Mouse (Mus musculus): ENCODE results near the gene Kif18b. TPM values are rescaled to one million over a fixed set of nuclear protein-coding genes. Genes with fewer than 3 reads are reported as not detected.

Kif18b gene
- polyA plus RNA-seq, 1 experiment from 2014 or later: 14.0 TPM

DNA sequence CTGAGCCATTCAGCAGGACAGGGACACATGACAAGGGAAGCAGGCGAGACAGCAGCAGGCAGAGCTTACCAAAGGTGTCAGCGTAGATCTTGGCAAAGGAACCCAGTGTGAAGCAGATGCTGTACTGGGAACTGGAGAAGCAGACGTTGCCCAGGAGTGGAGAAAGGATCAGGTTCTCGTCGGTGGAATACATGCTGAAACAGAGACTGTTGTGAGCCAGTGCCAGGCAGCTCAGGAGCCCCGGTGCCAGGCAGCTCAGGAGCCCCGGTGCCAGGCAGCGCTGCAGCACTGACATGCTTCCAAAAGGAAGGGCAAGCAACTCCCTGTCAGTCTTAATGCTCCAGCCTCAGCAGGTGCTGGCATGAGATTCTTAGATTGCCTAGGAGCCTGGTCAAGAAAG lies 65.0 kb downstream of the Kif18b start:
- peaks cover 100% of the 10 kb centered on the region for H3K36me3 ChIP-seq
- H3K4me2 ChIP-seq: no peak overlapping the region
- WGBS (ENCODE audit: insufficient replicate concordance): 91% methylated on average over 8 of the region's 8 CpGs
- no peak overlapping the region for H3K4me3 ChIP-seq
- ATAC-seq: no peak
- no peaks in the 10 kb centered on the region for H3K4me1 ChIP-seq
- H3K9me3 ChIP-seq (replicated peaks): no peaks in the 10 kb centered on the region
- H3K9ac ChIP-seq: no peak overlapping the region
- no peaks in the 10 kb centered on the region for H3K27me3 ChIP-seq (replicated peaks)
- no peak overlapping the region for H3K27ac ChIP-seq

DNA sequence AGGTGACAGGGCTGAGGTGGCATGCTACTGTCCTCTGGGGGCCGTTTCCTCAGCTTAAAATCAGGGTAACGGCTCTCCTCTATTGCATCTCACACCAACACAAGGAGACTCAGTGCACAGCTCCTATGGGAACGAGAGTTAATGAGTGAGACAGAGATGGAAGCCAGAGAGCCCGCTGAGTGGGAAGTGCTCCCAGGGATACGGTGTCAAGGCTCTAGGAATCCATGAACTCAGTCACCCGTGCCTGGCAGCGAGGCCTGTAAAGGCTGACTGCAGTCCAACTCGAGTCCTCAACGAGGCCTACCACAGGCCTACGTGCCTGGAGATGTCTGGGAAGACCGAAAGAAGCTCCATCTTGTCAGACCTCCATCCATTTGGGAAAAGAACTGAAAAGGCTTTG lies 66.0 kb downstream of the Kif18b start:
- ATAC-seq: no peak
- H3K4me2 ChIP-seq: no peak overlapping the region
- H3K4me1 ChIP-seq: no peaks in the 10 kb centered on the region
- peaks cover 100% of the 10 kb centered on the region for H3K36me3 ChIP-seq
- no peak overlapping the region for H3K9ac ChIP-seq
- no peaks in the 10 kb centered on the region for H3K9me3 ChIP-seq (replicated peaks)
- 90% methylated on average over 11 of the region's 11 CpGs for WGBS (ENCODE audit: insufficient replicate concordance)
- no peak overlapping the region for H3K27ac ChIP-seq
- H3K4me3 ChIP-seq: no peak overlapping the region
- no peaks in the 10 kb centered on the region for H3K27me3 ChIP-seq (replicated peaks)

DNA sequence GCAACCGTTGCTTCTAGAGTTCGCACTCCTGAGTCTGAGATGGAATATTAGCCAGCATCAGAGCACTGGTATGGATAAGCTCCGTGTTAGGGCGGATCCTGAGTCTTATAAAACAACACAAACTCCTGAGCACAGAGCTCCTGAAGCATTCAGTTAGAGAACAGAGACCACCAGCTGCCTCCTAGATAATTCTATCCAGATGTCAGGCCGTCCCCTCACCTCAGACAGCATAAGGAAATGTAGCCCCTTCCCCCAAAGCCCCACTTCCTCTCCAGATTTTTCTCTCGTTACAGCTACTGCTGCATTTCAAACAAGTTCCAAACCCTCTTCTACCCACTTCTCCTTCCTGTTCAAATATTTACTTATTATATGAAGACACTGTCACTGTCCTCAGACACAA lies 69.0 kb downstream of the Kif18b start:
- H3K27ac ChIP-seq: no peak overlapping the region
- H3K4me1 ChIP-seq: no peaks in the 10 kb centered on the region
- no peaks in the 10 kb centered on the region for H3K27me3 ChIP-seq (replicated peaks)
- no peak for ATAC-seq
- no peaks in the 10 kb centered on the region for H3K9me3 ChIP-seq (replicated peaks)
- peaks cover 100% of the 10 kb centered on the region for H3K36me3 ChIP-seq
- no peak overlapping the region for H3K9ac ChIP-seq
- H3K4me2 ChIP-seq: no peak overlapping the region
- no peak overlapping the region for H3K4me3 ChIP-seq
- 77% methylated on average over 6 of the region's 6 CpGs for WGBS (ENCODE audit: insufficient replicate concordance)

Other genes starting within 250 kb of the Kif18b start
- gene Ccdc43, start 227.3 kb downstream of the Kif18b start, polyA plus RNA-seq (2016; fragmentation: Nextera tagmentation; extraction: Ambion mirVana): 26.9 and 27.5 TPM in 2 replicates
- 0.48 and 0.71 TPM in 2 replicates for gene Adam11, start 163.7 kb downstream of the Kif18b start, polyA plus RNA-seq (2016; fragmentation: Nextera tagmentation; extraction: Ambion mirVana)
- 8.7 and 9.5 TPM in 2 replicates for gene Gjc1, start 105.4 kb downstream of the Kif18b start, polyA plus RNA-seq (2016; fragmentation: Nextera tagmentation; extraction: Ambion mirVana)
- not detected in 2 replicates for gene Higd1b, start 89.3 kb downstream of the Kif18b start, polyA plus RNA-seq (2016; fragmentation: Nextera tagmentation; extraction: Ambion mirVana)
- gene Eftud2, start 44.1 kb downstream of the Kif18b start, polyA plus RNA-seq (2016; fragmentation: Nextera tagmentation; extraction: Ambion mirVana): 192 and 196 TPM in 2 replicates
- 0.85 and 0.97 TPM in 2 replicates for gene Ccdc103, start 43.9 kb downstream of the Kif18b start, polyA plus RNA-seq (2016; fragmentation: Nextera tagmentation; extraction: Ambion mirVana)
- not detected in 2 replicates for gene Fam187a, start 40.0 kb downstream of the Kif18b start, polyA plus RNA-seq (2016; fragmentation: Nextera tagmentation; extraction: Ambion mirVana)
- gene Gfap, start 24.2 kb downstream of the Kif18b start, polyA plus RNA-seq (2016; fragmentation: Nextera tagmentation; extraction: Ambion mirVana): 7.3 and 7.6 TPM in 2 replicates
- 0.72 and 0.75 TPM in 2 replicates for gene C1ql1, start 21.6 kb upstream of the Kif18b start, polyA plus RNA-seq (2016; fragmentation: Nextera tagmentation; extraction: Ambion mirVana)
- gene Nmt1, start 103.1 kb upstream of the Kif18b start, polyA plus RNA-seq (2016; fragmentation: Nextera tagmentation; extraction: Ambion mirVana): 47.9 and 54.8 TPM in 2 replicates
- gene Dcakd, start 103.2 kb upstream of the Kif18b start, polyA plus RNA-seq (2016; fragmentation: Nextera tagmentation; extraction: Ambion mirVana): 41.0 and 41.7 TPM in 2 replicates
- gene Plcd3, start 176.5 kb upstream of the Kif18b start, polyA plus RNA-seq (2016; fragmentation: Nextera tagmentation; extraction: Ambion mirVana): 0.74 and 0.79 TPM in 2 replicates
- gene Acbd4, start 176.6 kb upstream of the Kif18b start, polyA plus RNA-seq (2016; fragmentation: Nextera tagmentation; extraction: Ambion mirVana): 40.6 and 46.1 TPM in 2 replicates
- 2.4 and 3.0 TPM in 2 replicates for gene Hexim1, start 191.1 kb upstream of the Kif18b start, polyA plus RNA-seq (2016; fragmentation: Nextera tagmentation; extraction: Ambion mirVana)
- gene Hexim2, start 207.3 kb upstream of the Kif18b start, polyA plus RNA-seq (2016; fragmentation: Nextera tagmentation; extraction: Ambion mirVana): 9.5 and 10.0 TPM in 2 replicates
- gene Fmnl1, start 246.0 kb upstream of the Kif18b start, polyA plus RNA-seq (2016; fragmentation: Nextera tagmentation; extraction: Ambion mirVana): 5.2 and 5.7 TPM in 2 replicates